Mouse (Mus musculus) embryo, embryonic 11 days (tissue): ENCODE data around the gene Elovl6.

Source experiments
- DNase-seq: peaks from one replicate; pipeline ENCODE4 v3.0.0-alpha.2; 2015

Gene Elovl6

GRCm38 (mm10) chr3:129570989-129571388, 38.8 kb downstream of the Elovl6 start:
- DNase-seq: no peak

GRCm38 (mm10) chr3:129571642-129572041, 39.5 kb downstream of the Elovl6 start:
- DNase-seq: no peak

- DNase-seq: no peak
Observed at GRCm38 (mm10) chr3:129572959-129573358, 40.8 kb downstream of the Elovl6 start.

- no peak for DNase-seq
Observed at GRCm38 (mm10) chr3:129573609-129574008, 41.5 kb downstream of the Elovl6 start.

- DNase-seq: no peak
Observed at GRCm38 (mm10) chr3:129575086-129575485, 42.9 kb downstream of the Elovl6 start.

- DNase-seq: no peak
Observed at GRCm38 (mm10) chr3:129576522-129576921, 44.4 kb downstream of the Elovl6 start.

GRCm38 (mm10) chr3:129578741-129579475, 46.8 kb downstream of the Elovl6 start:
- no peak for DNase-seq

- DNase-seq: no peak
Observed at GRCm38 (mm10) chr3:129581024-129581423, 48.9 kb downstream of the Elovl6 start.

- no peak for DNase-seq
Observed at GRCm38 (mm10) chr3:129582449-129582848, 50.3 kb downstream of the Elovl6 start.

GRCm38 (mm10) chr3:129583290-129583689, 51.1 kb downstream of the Elovl6 start:
- no peak for DNase-seq

- no peak for DNase-seq
Observed at GRCm38 (mm10) chr3:129587916-129588315, 55.8 kb downstream of the Elovl6 start.

- DNase-seq: no peak
Observed at GRCm38 (mm10) chr3:129588753-129589152, 56.6 kb downstream of the Elovl6 start.

- no peak for DNase-seq
Observed at GRCm38 (mm10) chr3:129589705-129590104, 57.5 kb downstream of the Elovl6 start.

- no peak for DNase-seq
Observed at GRCm38 (mm10) chr3:129590548-129591226, 58.5 kb downstream of the Elovl6 start.

GRCm38 (mm10) chr3:129591251-129591650, 59.1 kb downstream of the Elovl6 start:
- DNase-seq: no peak

- no peak for DNase-seq
Observed at GRCm38 (mm10) chr3:129591761-129592160, 59.6 kb downstream of the Elovl6 start.

- DNase-seq: no peak
Observed at GRCm38 (mm10) chr3:129593001-129593400, 60.8 kb downstream of the Elovl6 start.

- no peak for DNase-seq
Observed at GRCm38 (mm10) chr3:129593735-129594134, 61.6 kb downstream of the Elovl6 start.

- no peak for DNase-seq
Observed at GRCm38 (mm10) chr3:129596098-129596497, 63.9 kb downstream of the Elovl6 start.

- no peak for DNase-seq
Observed at GRCm38 (mm10) chr3:129602289-129602688, 70.1 kb downstream of the Elovl6 start.

- DNase-seq: no peak
Observed at GRCm38 (mm10) chr3:129605487-129605886, 73.3 kb downstream of the Elovl6 start.

- no peak for DNase-seq
Observed at GRCm38 (mm10) chr3:129605934-129606333, 73.8 kb downstream of the Elovl6 start.

- DNase-seq: no peak
Observed at GRCm38 (mm10) chr3:129611626-129612025, 79.5 kb downstream of the Elovl6 start.

GRCm38 (mm10) chr3:129612311-129613097, 80.3 kb downstream of the Elovl6 start:
- no peak for DNase-seq
